Mouse (Mus musculus) heart, postnatal 4 days (tissue): ENCODE data around the gene Olfr813. TPM values are rescaled to one million over a fixed set of nuclear protein-coding genes. Genes with fewer than 3 reads are reported as not detected.
"Not testable (repeated sequence)": the region's sequence is repeated elsewhere in the genome, so short reads cannot be mapped to it uniquely, and the experiment has no call there.

ENCODE experiments used
- DNase-seq: peaks from one replicate; pipeline ENCODE4 v3.0.0; 2021
- total RNA-seq, 2 experiments: library from RNA; stranded (reverse); gene quantifications; 2 replicates each; pipeline ENCODE4 v1.2.3; 2021

The Olfr813 gene
- total RNA-seq: not detected

- no peak for DNase-seq
Observed at GRCm38 (mm10) chr10:129855067-129855466, at the start of gene Olfr813. Gene Olfr813, plus strand, starts transcription at chr10:129855367.

- DNase-seq: no peak
Observed at GRCm38 (mm10) chr10:129845994-129846393, 9.2 kb upstream of the Olfr813 start, which contains the start of gene Olfr812. Gene Olfr812, minus strand, starts transcription at chr10:129846094.

GRCm38 (mm10) chr10:129847343-129847742 is 7.8 kb upstream of the Olfr813 start:
- no peak for DNase-seq

DNA sequence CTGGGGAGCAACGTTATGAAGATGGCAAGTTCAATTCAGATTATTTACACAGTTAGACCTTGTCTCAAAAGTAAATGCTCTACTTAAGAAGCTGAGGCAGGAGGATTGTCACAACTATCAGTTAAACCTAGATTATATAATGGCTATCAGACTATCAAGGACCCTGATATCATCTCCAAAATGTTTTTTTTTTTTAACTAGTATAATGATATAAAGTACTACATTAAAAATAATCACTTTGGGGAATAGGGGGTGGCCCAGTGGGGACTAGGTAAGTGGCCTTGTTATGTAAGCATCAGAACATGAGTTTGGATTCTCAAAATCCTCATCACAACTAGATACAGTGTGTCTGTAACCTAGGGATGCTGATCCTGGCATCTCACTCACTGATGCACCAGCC is 24.6 kb downstream of the Olfr813 start, which contains the start of gene Olfr814:
Gene Olfr814, minus strand, starts transcription at position 101 of the 400 bp plus-strand sequence.
- not testable (repeated sequence) for DNase-seq

DNA sequence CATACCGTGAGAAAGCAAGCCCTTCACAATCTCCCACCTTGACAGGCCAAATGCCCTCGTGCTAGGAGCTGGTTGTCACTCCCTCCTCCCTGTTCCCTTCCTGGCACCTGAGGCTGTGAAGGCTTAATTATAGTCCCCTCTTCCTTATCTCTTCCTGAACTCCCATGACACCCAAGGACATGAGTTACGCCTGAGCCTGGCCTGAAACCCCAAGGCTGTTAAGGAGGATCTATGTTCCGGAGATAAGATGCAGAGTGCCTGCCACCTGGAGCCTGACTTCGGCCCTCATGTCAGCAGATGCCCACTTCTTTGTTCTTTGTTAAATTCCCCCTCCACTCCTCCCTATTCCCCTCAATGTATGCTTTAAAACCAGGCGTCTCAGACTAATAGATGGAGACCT is 30.3 kb downstream of the Olfr813 start:
- not testable (repeated sequence) for DNase-seq

DNA sequence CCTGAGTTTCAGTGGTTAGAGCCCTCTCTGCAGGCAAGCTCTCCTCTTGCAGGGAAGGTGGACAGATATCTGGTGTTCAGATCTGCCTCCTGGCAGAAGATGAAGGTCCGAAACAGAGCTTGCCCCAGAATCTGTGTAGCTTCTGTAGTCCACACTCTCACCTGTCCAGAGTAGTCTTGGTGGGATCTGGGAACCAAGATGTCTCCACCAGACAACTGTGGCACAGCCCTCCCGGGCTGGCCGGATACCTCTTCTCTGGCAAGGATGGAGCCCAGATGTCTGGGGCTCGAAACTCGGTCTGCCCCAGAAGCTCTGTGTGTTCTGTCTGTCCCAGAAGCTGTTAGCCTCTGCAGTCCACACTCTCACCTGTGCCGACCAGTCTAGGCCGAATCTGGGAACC is 30.8 kb downstream of the Olfr813 start:
- DNase-seq: no peak

GRCm38 (mm10) chr10:129905767-129906166 is 50.6 kb downstream of the Olfr813 start, which contains the start of gene Olfr815:
Gene Olfr815, minus strand, starts transcription at chr10:129905867.
- DNase-seq: not testable (repeated sequence)

Other genes with a start within 250 kb of the Olfr813 start
- gene Olfr796, start 242.8 kb upstream of the Olfr813 start, total RNA-seq: not detected
- gene Olfr798, start 227.4 kb upstream of the Olfr813 start, total RNA-seq: not detected
- gene Olfr799, start 217.9 kb upstream of the Olfr813 start, total RNA-seq: not detected
- not detected for gene Olfr800, start 197.7 kb upstream of the Olfr813 start, total RNA-seq
- gene Olfr801, start 181.5 kb upstream of the Olfr813 start, total RNA-seq: not detected
- not detected for gene Olfr802, start 167.2 kb upstream of the Olfr813 start, total RNA-seq
- not detected for gene Olfr803, start 161.1 kb upstream of the Olfr813 start, total RNA-seq
- not detected for gene Olfr804, start 152.2 kb upstream of the Olfr813 start, total RNA-seq
- gene Olfr805, start 126.0 kb upstream of the Olfr813 start, total RNA-seq: not detected
- not detected for gene Olfr806, start 113.4 kb upstream of the Olfr813 start, total RNA-seq
- not detected for gene Olfr807, start 97.6 kb upstream of the Olfr813 start, total RNA-seq
- gene Olfr808, start 89.9 kb upstream of the Olfr813 start, total RNA-seq: not detected
- not detected for gene Olfr809, start 80.7 kb upstream of the Olfr813 start, total RNA-seq
- gene Olfr810, start 60.5 kb upstream of the Olfr813 start, total RNA-seq: not detected
- gene Olfr811, start 51.0 kb upstream of the Olfr813 start, total RNA-seq: not detected
- gene Olfr812, start 9.3 kb upstream of the Olfr813 start, total RNA-seq: not detected
- gene Olfr814, start 24.5 kb downstream of the Olfr813 start, total RNA-seq: not detected
- not detected for gene Olfr815, start 50.5 kb downstream of the Olfr813 start, total RNA-seq
- gene Olfr816, start 60.2 kb downstream of the Olfr813 start, total RNA-seq: not detected
- not detected for gene Olfr818, start 93.7 kb downstream of the Olfr813 start, total RNA-seq
- gene Olfr819, start 111.9 kb downstream of the Olfr813 start, total RNA-seq: not detected
- not detected for gene Olfr247, start 120.8 kb downstream of the Olfr813 start, total RNA-seq
- not detected for gene Gm10310, start 129.7 kb downstream of the Olfr813 start, total RNA-seq
- not detected for gene Olfr820, start 157.3 kb downstream of the Olfr813 start, total RNA-seq
- not detected for gene Olfr821, start 175.0 kb downstream of the Olfr813 start, total RNA-seq
- gene Olfr822, start 215.8 kb downstream of the Olfr813 start, total RNA-seq: not detected